ENCODE assay signal across 8 mouse cellular contexts in genomic region chr8:84200652-84201544, GRCm38 (mm10). TPM values are rescaled to one million over a fixed set of nuclear protein-coding genes. Genes with fewer than 3 reads are reported as not detected.
DNase-seq lines count a peak whose midpoint lies in the region; ATAC-seq and TF ChIP-seq lines count a peak whose summit lies in the region.

No protein-coding gene starts in this region.

- no peak for TF ChIP-seq EP300 in ES-Bruce4 (IDR thresholded peaks at IDR 0.05; ENCODE audit: insufficient read depth, low read depth, low read length)

- H3K9ac ChIP-seq in ES-Bruce4 (ENCODE audit: low read depth, poor library complexity, severe bottlenecking) = peak overlapping the region; percentile 96
- peak overlapping the region; percentile 61 for H3K9ac ChIP-seq in hindbrain, embryonic 16.5 days (ENCODE audit: low read depth, low read length)
- H3K9ac ChIP-seq in liver, embryonic 11.5 days (ENCODE audit: low read depth, low read length) = peak overlapping the region; percentile 78

- no peak for TF ChIP-seq CTCF in ES-Bruce4 (IDR thresholded peaks at IDR 0.05; ENCODE audit: low read depth, low read length)

- H3K4me2 ChIP-seq in hindbrain, embryonic 16.5 days (ENCODE audit: low read length) = peak overlapping the region; percentile 78
- H3K4me2 ChIP-seq in liver, embryonic 11.5 days = peak overlapping the region; percentile 93

- 0 out of 2 replicates have a peak, but pooled peaks have one; percentile 9 for ATAC-seq in hindbrain, embryonic 16.5 days
- no peak; the same call in 1 of the 2 replicates for ATAC-seq in liver, embryonic 11.5 days (replicated peaks; ENCODE audit: low FRiP score)

- H3K27ac ChIP-seq in ES-Bruce4 (ENCODE audit: insufficient read depth, low read length) = peak overlapping the region; percentile 21; the same call in 1 of the 2 replicates
- peak overlapping the region; percentile 78 for H3K27ac ChIP-seq in hindbrain, embryonic 16.5 days (ENCODE audit: low read depth, low read length)
- peak overlapping the region; percentile 87 for H3K27ac ChIP-seq in liver, embryonic 11.5 days (ENCODE audit: low read depth, low read length)

- 11% methylated on average over 40 of the region's 70 CpGs for WGBS in hindbrain, embryonic 16.5 days
- 3% methylated on average over 60 of the region's 70 CpGs for WGBS in liver, embryonic 11.5 days

- peak; percentile 78 for DNase-seq in adrenal gland, adult 8-10 months
- peak; percentile 80 to 83 for DNase-seq in gastrocnemius, adult 8-10 months (ENCODE audit: low spot score in 2 of 2)
- peak; percentile 81 for DNase-seq in liver, embryonic 11.5 days (ENCODE audit: low spot score)
- peak; percentile 64 for DNase-seq in naive thymus-derived CD4-positive, alpha-beta T cell, adult 2 months (ENCODE audit: low read depth)
- peak; percentile 65 for DNase-seq in thymus, postnatal 25 days
- no peak for DNase-seq in layer of hippocampus, postnatal 25 days (ENCODE audit: extremely low spot score in 1 of 2, low spot score in 1 of 2)

- H3K4me1 ChIP-seq in ES-Bruce4 (ENCODE audit: control insufficient read depth, insufficient read depth, low read length) = no peaks in the 10 kb centered on the region
- H3K4me1 ChIP-seq in hindbrain, embryonic 16.5 days (ENCODE audit: control insufficient read depth, insufficient read depth, low read depth, low read length) = peaks cover 26% of the 10 kb centered on the region
- H3K4me1 ChIP-seq in liver, embryonic 11.5 days (replicated peaks; ENCODE audit: control insufficient read depth, insufficient read depth, low read length) = peaks cover 59% of the 10 kb centered on the region

- H3K27me3 ChIP-seq in ES-Bruce4 (ENCODE audit: control insufficient read depth, insufficient read depth, low read length, poor library complexity, severe bottlenecking) = no peaks in the 10 kb centered on the region
- H3K27me3 ChIP-seq in hindbrain, embryonic 16.5 days (replicated peaks; ENCODE audit: control insufficient read depth, insufficient read depth, low read length) = no peaks in the 10 kb centered on the region
- H3K27me3 ChIP-seq in liver, embryonic 11.5 days (replicated peaks; ENCODE audit: control insufficient read depth, insufficient read depth, low read length) = no peaks in the 10 kb centered on the region

- peak overlapping the region; percentile 94 for H3K4me3 ChIP-seq in ES-Bruce4 (ENCODE audit: low read depth, low read length)
- H3K4me3 ChIP-seq in hindbrain, embryonic 16.5 days (ENCODE audit: low read length) = peak overlapping the region; percentile 47
- peak overlapping the region; percentile 65 for H3K4me3 ChIP-seq in liver, embryonic 11.5 days (ENCODE audit: low read depth, low read length)

- TF ChIP-seq POLR2A in ES-Bruce4 (IDR thresholded peaks at IDR 0.05; ENCODE audit: insufficient read depth, low read length) = no peak

- no peaks in the 10 kb centered on the region for H3K36me3 ChIP-seq in ES-Bruce4 (ENCODE audit: control insufficient read depth, insufficient read depth, low read length, poor library complexity, severe bottlenecking)
- no peaks in the 10 kb centered on the region for H3K36me3 ChIP-seq in hindbrain, embryonic 16.5 days (ENCODE audit: control insufficient read depth, insufficient read depth, low read length)
- H3K36me3 ChIP-seq in liver, embryonic 11.5 days (ENCODE audit: control insufficient read depth, insufficient read depth, low read length) = peaks cover 2% of the 10 kb centered on the region; the same call in 1 of the 2 replicates

- H3K9me3 ChIP-seq in ES-Bruce4 (replicated peaks; ENCODE audit: control insufficient read depth, insufficient read depth, low read length, poor library complexity, severe bottlenecking) = no peaks in the 10 kb centered on the region
- no peaks in the 10 kb centered on the region for H3K9me3 ChIP-seq in hindbrain, embryonic 16.5 days (ENCODE audit: control insufficient read depth, low read length)
- H3K9me3 ChIP-seq in liver, embryonic 11.5 days (ENCODE audit: control insufficient read depth, low read length) = no peaks in the 10 kb centered on the region

RNA-seq across cellular contexts. Expression of gene Nanos3, which starts 15.9 kb away (rescaled TPM):
- 3.0 and 4.3 TPM in 2 replicates for polyA plus RNA-seq in ES-Bruce4 (2011; ENCODE audit: insufficient read depth, insufficient read length, low read depth, missing spikeins)
- total RNA-seq in adrenal gland, adult 8-10 months (2022) = 1 to 10 TPM in 2 of 4 experiments, under 1 TPM in 2; 0.75 to 2.9 (median 1.2) TPM
- not detected for total RNA-seq in gastrocnemius, adult 8-10 months (2022)
- polyA plus RNA-seq in hindbrain, embryonic 16.5 days (2015; fragmentation: Nextera tagmentation; extraction: Ambion mirVana) = 6.2 and 6.8 TPM in 2 replicates
- polyA plus RNA-seq in liver, embryonic 11.5 days (2014; fragmentation: Nextera tagmentation; extraction: Ambion mirVana) = 1.2 and 1.8 TPM in 2 replicates
- total RNA-seq in layer of hippocampus, postnatal 25 days (2021) = 1 to 10 TPM; 2.6 to 3.0 TPM

RNA-seq across cellular contexts. Expression of gene Zswim4, which starts 36.0 kb away (rescaled TPM):
- 14.8 and 15.4 TPM in 2 replicates for polyA plus RNA-seq in ES-Bruce4 (2011; ENCODE audit: insufficient read depth, insufficient read length, low read depth, missing spikeins)
- total RNA-seq in adrenal gland, adult 8-10 months (2022) = 10 to 100 TPM; 36.2 to 53.9 (median 48.0) TPM
- total RNA-seq in gastrocnemius, adult 8-10 months (2022) = 1 to 10 TPM; 6.8 to 7.9 (median 7.0) TPM
- 16.2 and 22.2 TPM in 2 replicates for polyA plus RNA-seq in hindbrain, embryonic 16.5 days (2015; fragmentation: Nextera tagmentation; extraction: Ambion mirVana)
- polyA plus RNA-seq in liver, embryonic 11.5 days (2014; fragmentation: Nextera tagmentation; extraction: Ambion mirVana) = 7.9 and 9.1 TPM in 2 replicates
- 10 to 100 TPM; 16.5 to 20.4 TPM for total RNA-seq in layer of hippocampus, postnatal 25 days (2021)

RNA-seq across cellular contexts. Expression of gene D8Ertd738e, which starts 48.6 kb away (rescaled TPM):
- 90.6 and 92.0 TPM in 2 replicates for polyA plus RNA-seq in ES-Bruce4 (2011; ENCODE audit: insufficient read depth, insufficient read length, low read depth, missing spikeins)
- 100 to 1,000 TPM; 171 to 296 (median 225) TPM for total RNA-seq in adrenal gland, adult 8-10 months (2022)
- total RNA-seq in gastrocnemius, adult 8-10 months (2022) = 100 to 1,000 TPM; 142 to 179 (median 152) TPM
- polyA plus RNA-seq in hindbrain, embryonic 16.5 days (2015; fragmentation: Nextera tagmentation; extraction: Ambion mirVana) = 249 and 266 TPM in 2 replicates
- 323 and 339 TPM in 2 replicates for polyA plus RNA-seq in liver, embryonic 11.5 days (2014; fragmentation: Nextera tagmentation; extraction: Ambion mirVana)
- total RNA-seq in layer of hippocampus, postnatal 25 days (2021) = 100 to 1,000 TPM; 140 to 152 TPM

RNA-seq across cellular contexts. Expression of gene 4930432K21Rik, which starts 53.1 kb away (rescaled TPM):
- 3.8 and 4.7 TPM in 2 replicates for polyA plus RNA-seq in ES-Bruce4 (2011; ENCODE audit: insufficient read depth, insufficient read length, low read depth, missing spikeins)
- total RNA-seq in adrenal gland, adult 8-10 months (2022) = under 1 TPM; 0.38 to 0.81 (median 0.40) TPM
- under 1 TPM; 0.16 to 0.46 (median 0.30) TPM for total RNA-seq in gastrocnemius, adult 8-10 months (2022)
- 2.7 and 2.9 TPM in 2 replicates for polyA plus RNA-seq in hindbrain, embryonic 16.5 days (2015; fragmentation: Nextera tagmentation; extraction: Ambion mirVana)
- 0.36 and 0.47 TPM in 2 replicates for polyA plus RNA-seq in liver, embryonic 11.5 days (2014; fragmentation: Nextera tagmentation; extraction: Ambion mirVana)
- 1 to 10 TPM; 1.4 to 2.1 TPM for total RNA-seq in layer of hippocampus, postnatal 25 days (2021)

RNA-seq across cellular contexts. Expression of gene Cc2d1a, which starts 53.2 kb away (rescaled TPM):
- 18.0 and 27.2 TPM in 2 replicates for polyA plus RNA-seq in ES-Bruce4 (2011; ENCODE audit: insufficient read depth, insufficient read length, low read depth, missing spikeins)
- 10 to 100 TPM; 33.9 to 51.2 (median 40.3) TPM for total RNA-seq in adrenal gland, adult 8-10 months (2022)
- total RNA-seq in gastrocnemius, adult 8-10 months (2022) = 10 to 100 TPM; 14.0 to 20.0 (median 15.4) TPM
- 53.3 and 54.5 TPM in 2 replicates for polyA plus RNA-seq in hindbrain, embryonic 16.5 days (2015; fragmentation: Nextera tagmentation; extraction: Ambion mirVana)
- 13.7 and 14.1 TPM in 2 replicates for polyA plus RNA-seq in liver, embryonic 11.5 days (2014; fragmentation: Nextera tagmentation; extraction: Ambion mirVana)
- total RNA-seq in layer of hippocampus, postnatal 25 days (2021) = 10 to 100 TPM; 52.6 to 54.0 TPM

Comparison
In these comparisons a context has a peak if more than half of its experiments do, and no peak if none do; other contexts are left out.
1. H3K27ac ChIP-seq: peak in every context shown above with its lines; median percentile 87 in liver, embryonic 11.5 days; 78 in hindbrain, embryonic 16.5 days; 21 in ES-Bruce4.
2. DNase-seq: peak in adrenal gland, adult 8-10 months (single experiment), gastrocnemius, adult 8-10 months (2 of 2), liver, embryonic 11.5 days (single experiment), naive thymus-derived CD4-positive, alpha-beta T cell, adult 2 months (single experiment) and thymus, postnatal 25 days (single experiment); none in layer of hippocampus, postnatal 25 days (0 of 2).
3. Peak in every context shown above with its lines, with median percentiles within 50 percentile points of each other: H3K4me3 ChIP-seq and H3K9ac ChIP-seq.